Mouse (Mus musculus) intestine, embryonic 14.5 days (tissue): ENCODE measurements around the gene Ubash3b. TPM values are rescaled to one million over a fixed set of nuclear protein-coding genes. Genes with fewer than 3 reads are reported as not detected.

Source experiments
- ATAC-seq: fragments of 200-750 bp; cut with Nextera tagmentation; replicated peaks from 2 replicates; pipeline ENCODE4 v1.8.0; 2017; ENCODE audit warnings: low read depth, moderate number of reproducible peaks, moderate TSS enrichment, moderate library complexity; ENCODE audit not compliant: low FRiP score, low TSS enrichment
- DNase-seq: peaks from one replicate; pipeline ENCODE4 v3.0.0-alpha.2; 2018; ENCODE audit warnings: low spot score
- H3K27ac ChIP-seq: fragments of 300-500 bp; sonication (generic); 2 replicates; pipeline ENCODE4 v1.5.1; 2014; ENCODE audit warnings: low read depth, mild to moderate bottlenecking, control low read depth
- H3K27me3 ChIP-seq: fragments of 300-500 bp; sonication (generic); replicated peaks from 2 replicates; pipeline ENCODE4 v1.6.1; 2014; ENCODE audit warnings: low read length, control low read depth; ENCODE audit not compliant: control insufficient read depth, insufficient read depth
- H3K36me3 ChIP-seq: fragments of 300-500 bp; sonication (generic); 2 replicates; pipeline ENCODE4 v1.6.1; 2014; ENCODE audit warnings: low read length, control low read depth; ENCODE audit not compliant: control insufficient read depth, insufficient read depth
- H3K4me1 ChIP-seq: fragments of 300-500 bp; sonication (generic); replicated peaks from 2 replicates; pipeline ENCODE4 v1.6.1; 2014; ENCODE audit warnings: low read length, control low read depth, mixed read lengths; ENCODE audit not compliant: control insufficient read depth, insufficient read depth
- H3K4me2 ChIP-seq: fragments of 300-500 bp; sonication (generic); 2 replicates; pipeline ENCODE4 v1.6.1; 2014; ENCODE audit warnings: low read length
- H3K4me3 ChIP-seq: fragments of 300-500 bp; sonication (generic); 2 replicates; pipeline ENCODE4 v1.5.1; 2014; ENCODE audit warnings: low read depth, low read length, control low read depth, mixed read lengths
- H3K9ac ChIP-seq: fragments of 300-500 bp; sonication (generic); 2 replicates; pipeline ENCODE4 v1.6.1; 2014; ENCODE audit warnings: mild to moderate bottlenecking, low read length
- H3K9me3 ChIP-seq: fragments of 300-500 bp; sonication (generic); 2 replicates; pipeline ENCODE4 v1.6.1; 2016; ENCODE audit warnings: low read length, control low read depth; ENCODE audit not compliant: control insufficient read depth
- WGBS: fragments of 180-500 bp; shearing (Covaris S2); extraction: QIAGEN DNeasy Blood & Tissue Kit; methylation state at CpG from one replicate; pipeline ENCODE4 v1.1.7; 2014; 5-methylcytosine and 5-hydroxymethylcytosine counted together
- polyA plus RNA-seq: library from polyadenylated mRNA; unstranded; fragments of >200 nt; fragmentation: Nextera tagmentation; extraction: Ambion mirVana; gene quantifications from 2 replicates; pipeline ENCODE4 v1.2.1, GENCODE M21; 2014

Gene Ubash3b
- polyA plus RNA-seq, 1 experiment from 2014 or later: 5.5 TPM

DNA sequence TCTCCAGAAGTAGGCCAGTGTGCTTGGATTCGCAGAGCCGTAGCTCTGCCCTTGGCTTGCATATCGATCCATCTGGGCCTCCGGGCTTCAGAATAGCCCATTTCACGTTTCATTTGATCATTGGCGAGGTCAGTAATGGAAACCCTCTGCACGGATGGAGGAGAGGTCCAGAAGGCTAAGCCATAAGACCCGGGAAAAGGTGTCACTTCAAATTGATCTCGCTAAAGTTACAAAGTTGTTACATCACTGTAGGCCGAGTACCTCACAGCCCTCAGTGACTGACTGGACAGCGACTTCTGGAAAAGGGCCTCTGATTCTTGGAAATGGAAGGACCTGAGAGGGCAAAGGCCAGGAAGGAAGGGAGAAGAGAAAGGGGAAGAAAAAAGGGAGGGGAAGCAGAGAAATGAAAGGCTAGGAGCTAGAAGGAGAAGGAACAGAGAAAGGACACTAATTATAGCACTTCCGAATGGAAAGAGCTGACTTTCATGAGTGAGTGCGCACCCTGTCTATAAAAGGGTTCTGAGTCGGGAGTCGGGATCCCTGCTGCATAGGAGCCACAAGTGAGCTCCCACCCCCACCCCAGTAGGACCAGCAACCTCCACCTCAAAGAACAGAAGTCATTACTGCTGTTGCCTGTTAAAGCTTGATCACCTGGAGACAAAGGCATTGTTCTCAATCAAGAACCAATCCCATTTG lies 3.5 kb downstream of the Ubash3b start:
- no peak for DNase-seq
- 0 out of 2 replicates have a peak, but pooled peaks have one; percentile 9 for ATAC-seq
- Histone ChIP-seq H3K4me2 (peak overlapping the region; percentile 62), H3K36me3 (no peaks in the 10 kb centered on the region), H3K9ac (peak overlapping the region; percentile 59; the same call in 1 of the 2 replicates), H3K9me3 (no peaks in the 10 kb centered on the region), H3K27me3 (peaks cover 19% of the 10 kb centered on the region), H3K4me3 (peak overlapping the region; percentile 76), H3K27ac (no peak overlapping the region), H3K4me1 (no peaks in the 10 kb centered on the region; the same call in 1 of the 2 replicates)
- WGBS: 26% methylated on average over 15 of the region's 15 CpGs

DNA sequence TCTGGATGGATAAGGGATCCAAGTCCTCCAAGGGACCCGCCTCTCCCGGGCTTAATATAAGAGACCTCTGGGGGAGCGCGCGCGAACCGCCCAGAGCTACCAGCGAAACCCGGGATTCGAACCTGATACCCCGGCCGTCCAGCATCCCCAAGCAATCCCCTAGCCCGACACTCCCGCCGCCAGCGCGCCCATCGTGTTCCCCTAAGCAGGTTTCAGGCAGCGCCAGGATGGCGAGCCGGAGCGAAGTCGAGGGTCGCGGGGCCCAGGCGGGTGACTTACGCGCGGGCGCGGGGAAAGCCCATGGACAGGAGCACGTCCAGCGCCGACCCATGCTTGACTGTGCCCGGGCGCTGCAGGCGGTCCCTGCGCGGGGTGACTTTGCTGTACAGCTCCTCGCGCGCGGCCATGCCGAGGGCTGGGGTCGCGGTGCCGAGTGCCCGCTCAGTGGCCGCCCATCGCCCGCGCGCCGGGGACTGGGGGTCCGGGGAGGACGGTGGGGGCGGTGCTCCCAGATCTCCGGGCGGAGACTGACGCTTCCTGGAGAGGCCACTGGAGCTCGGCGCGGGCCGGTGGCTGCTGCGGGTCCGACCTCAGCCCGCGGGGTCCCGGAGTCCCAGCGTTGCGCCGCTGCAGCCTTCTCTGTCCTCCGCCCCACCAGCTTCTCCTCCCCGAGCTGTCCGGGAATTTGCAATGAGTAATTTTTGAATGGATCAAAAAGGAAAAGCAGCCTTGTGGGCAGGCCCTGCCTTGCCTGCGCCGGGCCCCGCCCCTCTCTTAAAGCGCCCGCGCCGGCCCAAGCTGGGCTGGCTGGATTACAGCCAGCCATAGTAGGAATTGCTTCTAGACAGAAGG lies 4.3 kb downstream of the Ubash3b start:
- under 1% methylated on average over 72 of the region's 82 CpGs for WGBS
- peaks cover 19% of the 10 kb centered on the region for H3K27me3 ChIP-seq
- DNase-seq: peak; percentile 90

DNA sequence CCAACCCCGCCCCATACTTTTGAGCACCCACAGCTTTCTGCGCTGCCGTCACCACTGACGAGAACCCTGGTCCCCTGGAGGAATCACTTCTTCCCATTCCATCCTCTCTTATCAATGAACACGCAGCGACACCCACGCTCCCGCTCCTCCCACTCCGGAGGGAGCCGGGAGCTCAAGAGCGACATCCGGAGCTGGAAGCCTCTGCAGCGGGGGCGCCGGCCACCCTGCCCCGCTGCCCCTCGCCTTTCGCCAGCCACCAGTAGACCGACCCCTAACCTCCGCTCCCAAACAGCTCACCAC lies 4.8 kb downstream of the Ubash3b start:
- peak overlapping the region; percentile 76 for H3K4me3 ChIP-seq
- no peaks in the 10 kb centered on the region for H3K36me3 ChIP-seq
- H3K4me2 ChIP-seq: peak overlapping the region; percentile 62
- no peak overlapping the region for H3K27ac ChIP-seq
- no peaks in the 10 kb centered on the region; the same call in 1 of the 2 replicates for H3K4me1 ChIP-seq
- peak overlapping the region; percentile 59 for H3K9ac ChIP-seq
- ATAC-seq (peak; percentile 22; the same call in 1 of the 2 replicates), DNase-seq (no peak)
- H3K27me3 ChIP-seq: peaks cover 19% of the 10 kb centered on the region
- WGBS: 0% methylated on average over 20 of the region's 20 CpGs
- H3K9me3 ChIP-seq: no peaks in the 10 kb centered on the region

More for the DNA sequence above, 4.3 kb downstream of the Ubash3b start:
- ATAC-seq: peak; percentile 86
- Histone ChIP-seq H3K36me3 (no peaks in the 10 kb centered on the region), H3K4me1 (no peaks in the 10 kb centered on the region; the same call in 1 of the 2 replicates), H3K27ac (peak overlapping the region; percentile 49; the same call in 1 of the 2 replicates), H3K4me2 (peak overlapping the region; percentile 62), H3K9me3 (no peaks in the 10 kb centered on the region), H3K4me3 (peak overlapping the region; percentile 76), H3K9ac (peak overlapping the region; percentile 59)

DNA sequence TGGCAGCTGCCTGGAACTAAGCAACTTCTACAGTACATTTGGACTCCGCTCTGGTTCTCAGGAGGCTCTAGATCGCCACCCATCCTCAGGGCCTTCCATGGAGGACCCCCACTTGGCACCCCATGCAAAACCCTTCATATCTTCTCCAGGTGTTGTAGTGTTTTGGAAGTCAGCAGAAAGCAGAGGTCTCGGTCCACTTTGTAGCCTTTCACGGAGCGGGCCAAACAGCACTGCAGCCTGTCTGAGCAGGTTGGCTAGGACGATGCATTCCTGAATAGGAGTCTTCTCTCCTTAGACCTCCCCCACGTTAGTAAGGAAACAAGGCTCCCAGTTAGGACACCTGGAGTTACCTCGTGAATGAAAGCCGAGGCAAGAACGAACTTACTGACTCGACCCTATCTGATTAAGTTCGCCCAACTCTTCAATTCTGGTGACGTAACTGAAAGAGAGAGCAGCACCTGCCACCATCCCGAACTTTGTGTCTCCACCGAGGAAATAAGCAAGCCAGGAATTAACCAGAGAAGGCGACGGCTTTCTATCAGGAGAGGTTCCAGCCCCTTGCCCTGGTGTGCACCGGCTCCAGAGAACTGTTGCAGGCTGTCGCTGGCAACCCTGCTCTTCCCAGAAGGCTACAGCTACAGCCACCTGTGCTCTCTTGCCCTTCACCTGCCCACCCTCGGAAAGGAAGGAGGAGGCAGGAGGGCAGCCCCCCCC lies 5.3 kb downstream of the Ubash3b start:
- Histone ChIP-seq H3K4me2 (peak overlapping the region; percentile 62), H3K27me3 (peaks cover 19% of the 10 kb centered on the region), H3K27ac (no peak overlapping the region), H3K9ac (peak overlapping the region; percentile 59; the same call in 1 of the 2 replicates), H3K36me3 (no peaks in the 10 kb centered on the region), H3K4me1 (no peaks in the 10 kb centered on the region; the same call in 1 of the 2 replicates), H3K9me3 (no peaks in the 10 kb centered on the region), H3K4me3 (peak overlapping the region; percentile 76)
- ATAC-seq: no peak
- WGBS: 22% methylated on average over 20 of the region's 20 CpGs
- DNase-seq: peak; percentile 64

DNA sequence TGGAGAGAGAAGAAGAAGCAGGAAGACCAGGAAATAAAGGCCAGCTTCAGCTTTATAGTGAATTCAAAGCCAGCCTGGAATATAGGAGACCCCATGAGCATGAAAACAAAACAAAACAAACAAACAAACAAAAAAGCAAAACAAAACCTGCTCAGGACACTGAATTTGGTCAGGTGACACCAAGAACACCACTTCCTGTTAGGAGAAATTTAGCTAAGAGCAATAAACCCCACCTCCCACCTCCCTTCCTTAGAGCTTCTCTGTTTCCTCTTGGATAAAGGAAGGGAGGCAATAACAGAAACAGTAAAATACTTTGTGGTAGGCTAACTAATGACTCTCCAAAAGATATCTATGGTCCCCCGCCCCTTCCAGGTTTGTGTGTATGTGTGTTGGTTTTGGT lies 7.5 kb downstream of the Ubash3b start:
- Histone ChIP-seq H3K4me2 (no peak overlapping the region), H3K27me3 (peaks cover 16% of the 10 kb centered on the region), H3K4me3 (no peak overlapping the region), H3K36me3 (no peaks in the 10 kb centered on the region), H3K4me1 (no peaks in the 10 kb centered on the region), H3K27ac (no peak overlapping the region), H3K9ac (no peak overlapping the region), H3K9me3 (no peaks in the 10 kb centered on the region)
- DNase-seq: no peak
- 81% methylated on average over 1 of the region's 1 CpGs for WGBS
- no peak for ATAC-seq

DNA sequence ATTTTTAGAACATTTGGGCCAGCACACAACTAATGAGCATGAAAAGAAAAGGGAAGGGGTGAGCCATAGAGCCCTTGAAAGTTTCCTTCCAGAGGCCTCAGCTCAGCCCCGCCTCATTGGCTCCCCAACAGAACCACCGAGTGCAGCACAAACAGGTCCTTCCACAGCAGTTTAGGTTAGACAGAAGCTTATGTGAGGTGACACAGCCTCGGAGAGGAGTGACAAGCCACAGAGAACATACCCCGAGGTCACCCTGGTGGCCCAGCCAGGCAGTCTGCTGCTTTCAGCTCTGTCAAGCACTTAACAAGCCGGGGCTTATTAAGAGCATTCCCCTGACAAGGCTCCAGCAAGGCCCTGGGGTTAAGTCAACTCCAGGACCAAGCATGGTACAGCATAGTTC lies 8.4 kb downstream of the Ubash3b start:
- Histone ChIP-seq H3K9ac (no peak overlapping the region), H3K4me1 (no peaks in the 10 kb centered on the region), H3K27ac (no peak overlapping the region), H3K36me3 (no peaks in the 10 kb centered on the region), H3K4me3 (no peak overlapping the region), H3K27me3 (peaks cover 15% of the 10 kb centered on the region), H3K9me3 (no peaks in the 10 kb centered on the region), H3K4me2 (no peak overlapping the region)
- ATAC-seq: no peak
- no peak for DNase-seq
- 63% methylated on average over 5 of the region's 5 CpGs for WGBS

DNA sequence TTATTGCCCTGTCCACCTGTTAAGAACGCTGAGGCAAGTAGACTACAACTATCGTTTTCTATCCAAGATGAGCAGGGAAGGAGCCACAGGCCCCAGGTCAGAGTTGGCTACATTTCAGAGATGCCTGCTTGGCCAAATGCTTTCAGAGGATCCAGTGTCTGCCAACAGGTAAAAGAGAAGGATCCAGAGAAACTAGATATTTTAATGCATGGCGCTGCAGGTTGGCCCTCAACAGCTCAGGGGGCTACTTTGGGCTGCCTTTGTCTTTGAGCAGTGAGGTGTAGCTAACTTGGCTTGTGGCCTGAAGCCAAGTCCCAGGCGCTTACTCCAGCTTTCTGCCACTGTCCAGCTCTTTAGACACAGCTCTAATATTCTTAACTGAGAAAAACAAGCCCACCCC lies 10.0 kb downstream of the Ubash3b start:
- no peaks in the 10 kb centered on the region for H3K9me3 ChIP-seq
- no peak overlapping the region for H3K9ac ChIP-seq
- DNase-seq: no peak
- H3K4me2 ChIP-seq: no peak overlapping the region
- H3K36me3 ChIP-seq: no peaks in the 10 kb centered on the region
- peaks cover 14% of the 10 kb centered on the region for H3K27me3 ChIP-seq
- ATAC-seq: no peak
- no peak overlapping the region for H3K27ac ChIP-seq
- H3K4me1 ChIP-seq: peaks cover 11% of the 10 kb centered on the region
- 84% methylated on average over 4 of the region's 4 CpGs for WGBS
- no peak overlapping the region for H3K4me3 ChIP-seq

DNA sequence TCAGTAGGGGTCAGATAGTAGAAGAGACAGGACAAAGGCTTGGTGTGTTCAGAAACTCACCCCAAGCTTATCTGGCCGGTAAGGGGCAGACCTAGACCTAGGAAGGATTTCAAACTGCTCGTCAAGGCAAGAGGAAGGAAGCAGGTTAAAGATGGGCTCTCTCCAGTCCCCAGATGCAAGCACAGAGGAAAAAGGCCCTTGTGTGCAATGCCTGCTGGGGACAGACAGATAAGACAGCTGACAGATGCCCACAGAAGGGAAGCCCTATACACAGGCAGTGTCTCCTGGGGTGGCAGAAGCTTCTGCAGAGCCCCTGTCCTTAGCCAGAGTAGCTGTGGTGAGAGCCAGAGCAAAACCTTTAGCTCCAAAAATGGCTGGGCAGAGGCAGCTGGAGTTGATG lies 11.6 kb downstream of the Ubash3b start:
- H3K4me3 ChIP-seq: no peak overlapping the region
- WGBS: 71% methylated on average over 2 of the region's 2 CpGs
- H3K4me1 ChIP-seq: peaks cover 11% of the 10 kb centered on the region
- no peak overlapping the region for H3K27ac ChIP-seq
- H3K4me2 ChIP-seq: no peak overlapping the region
- H3K9me3 ChIP-seq: no peaks in the 10 kb centered on the region
- no peaks in the 10 kb centered on the region for H3K36me3 ChIP-seq
- H3K27me3 ChIP-seq: no peaks in the 10 kb centered on the region
- ATAC-seq (no peak), DNase-seq (no peak)
- no peak overlapping the region for H3K9ac ChIP-seq
